Mouse (Mus musculus): Measurements from ENCODE around the gene Mak. TPM values are rescaled to one million over a fixed set of nuclear protein-coding genes. Genes with fewer than 3 reads are reported as not detected.
"Not testable (repeated sequence)": the region's sequence is repeated elsewhere in the genome, so short reads cannot be mapped to it uniquely, and the experiment has no call there.

Gene Mak
- total RNA-seq, 2 experiments from 2014 or later: not detected

- peak in 1 of 2 experiments; percentile 53 for DNase-seq (ENCODE audit: low spot score in 2 of 2)
These were observed 79.2 kb downstream of the Mak start for GRCm38 (mm10) chr13:41000140-41000925.

GRCm38 (mm10) chr13:40998537-40998936 is 81.0 kb downstream of the Mak start:
- DNase-seq (ENCODE audit: low spot score in 2 of 2): not testable (repeated sequence)

- no peak for DNase-seq (ENCODE audit: low spot score in 2 of 2)
These were observed 84.8 kb downstream of the Mak start for GRCm38 (mm10) chr13:40994487-40995263.

GRCm38 (mm10) chr13:40988418-40988817 is 91.1 kb downstream of the Mak start:
- DNase-seq (ENCODE audit: low spot score in 2 of 2): no peak

- DNase-seq (ENCODE audit: low spot score in 2 of 2): not testable (repeated sequence)
These were observed 91.8 kb downstream of the Mak start for GRCm38 (mm10) chr13:40987608-40988303.

GRCm38 (mm10) chr13:40986081-40986480 is 93.4 kb downstream of the Mak start:
- DNase-seq (ENCODE audit: low spot score in 2 of 2): no peak

- DNase-seq (ENCODE audit: low spot score in 2 of 2): no peak
These were observed 96.7 kb downstream of the Mak start for GRCm38 (mm10) chr13:40982759-40983158.

- DNase-seq (ENCODE audit: low spot score in 2 of 2): no peak
These were observed 100.2 kb downstream of the Mak start for GRCm38 (mm10) chr13:40979321-40979720.

GRCm38 (mm10) chr13:40978652-40979051 is 100.9 kb downstream of the Mak start:
- no peak for DNase-seq (ENCODE audit: low spot score in 2 of 2)

- DNase-seq (ENCODE audit: low spot score in 2 of 2): peak in 1 of 2 experiments; percentile 42
These were observed 101.9 kb downstream of the Mak start for GRCm38 (mm10) chr13:40977609-40978008.

Other genes with a start within 250 kb of the Mak start
- gene Gcnt2, start 220.0 kb downstream of the Mak start, total RNA-seq (2021): 1 to 10 TPM; 4.4 to 4.8 TPM
- gene Pak1ip1, start 78.7 kb downstream of the Mak start, total RNA-seq (2021): 10 to 100 TPM; 32.0 to 33.7 TPM
- gene Tmem14c, start 63.4 kb downstream of the Mak start, total RNA-seq (2021): 10 to 100 TPM; 79.9 to 85.1 TPM
- gene Gcm2, start 31.3 kb upstream of the Mak start, total RNA-seq (2021): not detected
- gene Sycp2l, start 34.6 kb upstream of the Mak start, total RNA-seq (2021): not detected
- gene Elovl2, start 140.7 kb upstream of the Mak start, total RNA-seq (2021): 1 to 10 TPM in 1 of 2 experiments, under 1 TPM in 1; 0.49 to 1.2 TPM
- 10 to 100 TPM; 21.9 to 22.8 TPM for gene Smim13, start 170.1 kb upstream of the Mak start, total RNA-seq (2021)
- not detected for gene Gm17364, start 194.3 kb upstream of the Mak start, total RNA-seq (2021)

All from gastrocnemius, postnatal 4 days (tissue).